In the genomic region with DNA sequence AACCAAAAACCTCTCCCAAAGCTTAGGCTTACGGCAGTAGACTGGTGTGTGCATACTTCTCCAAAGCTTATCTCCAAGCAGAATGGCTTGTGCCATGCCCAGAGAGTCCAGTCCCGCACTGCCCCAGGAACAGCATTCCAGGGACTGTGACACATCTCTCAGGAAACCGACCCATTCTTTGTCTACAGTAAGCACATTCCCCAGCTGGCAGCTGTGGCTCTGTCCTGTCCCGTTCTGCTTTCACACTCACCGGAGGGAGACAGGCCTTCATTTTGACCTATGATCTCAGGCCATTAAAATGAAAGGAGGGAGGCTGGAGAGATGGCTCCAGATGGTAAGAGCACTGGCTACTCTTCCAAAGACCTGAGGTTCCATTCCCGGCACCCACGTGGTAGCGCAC, we compare ENCODE assay signal across 12 mouse cellular contexts. TPM values are rescaled to one million over a fixed set of nuclear protein-coding genes. Genes with fewer than 3 reads are reported as not detected.
DNase-seq lines count a peak whose midpoint lies in the region; ATAC-seq and TF ChIP-seq lines count a peak whose summit lies in the region.
"Had no signal": no experiment of that assay in that cellular context is flagged by ENCODE, and none has a peak within 500 bp of the region (broad histone marks: within the 10 kb centered on the region; RNA-seq: fewer than 3 reads in every experiment).

No protein-coding gene starts in this region.

- TF ChIP-seq CTCF in lung, embryonic 14.5 days (IDR thresholded peaks at IDR 0.05; ENCODE audit: low read depth): no peak

- no peaks in the 10 kb centered on the region for H3K27me3 ChIP-seq in lung, embryonic 14.5 days (ENCODE audit: insufficient read depth, low read length)
- H3K27me3 ChIP-seq in hindbrain, embryonic 12.5 days: no peaks in the 10 kb centered on the region
- H3K27me3 ChIP-seq in neural tube, embryonic 14.5 days (ENCODE audit: control insufficient read depth, insufficient read depth, low read length): no peaks in the 10 kb centered on the region
- H3K27me3 ChIP-seq: heart, embryonic 15.5 days had no signal

- no peaks in the 10 kb centered on the region for H3K9me3 ChIP-seq in lung, embryonic 14.5 days (ENCODE audit: low read depth, low read length)
- no peaks in the 10 kb centered on the region for H3K9me3 ChIP-seq in hindbrain, embryonic 12.5 days (replicated peaks)
- H3K9me3 ChIP-seq in neural tube, embryonic 14.5 days (ENCODE audit: control insufficient read depth, low read length): no peaks in the 10 kb centered on the region
- H3K9me3 ChIP-seq: heart, embryonic 15.5 days had no signal

- H3K4me1 ChIP-seq in lung, embryonic 14.5 days (ENCODE audit: insufficient read depth): 0 out of 2 replicates have a peak, but pooled peaks cover 4% of the 10 kb centered on the region
- peaks cover 14% of the 10 kb centered on the region for H3K4me1 ChIP-seq in hindbrain, embryonic 12.5 days
- 0 out of 2 replicates have a peak, but pooled peaks cover 2% of the 10 kb centered on the region for H3K4me1 ChIP-seq in neural tube, embryonic 14.5 days (ENCODE audit: control insufficient read depth, insufficient read depth, low read length)

- no peak overlapping the region for H3K4me3 ChIP-seq in lung, embryonic 14.5 days (ENCODE audit: low read depth, low read length)
- H3K4me3 ChIP-seq in hindbrain, embryonic 12.5 days: no peak overlapping the region
- no peak overlapping the region for H3K4me3 ChIP-seq in neural tube, embryonic 14.5 days (ENCODE audit: low read depth, low read length)
- H3K4me3 ChIP-seq: heart, embryonic 15.5 days had no signal

- WGBS in lung, embryonic 14.5 days: 39% methylated on average over 8 of the region's 8 CpGs
- WGBS in hindbrain, embryonic 12.5 days: 33% methylated on average over 8 of the region's 8 CpGs
- WGBS in neural tube, embryonic 14.5 days: 23% methylated on average over 8 of the region's 8 CpGs

- ATAC-seq in lung, embryonic 14.5 days (ENCODE audit: insufficient read depth): peak; percentile 70
- ATAC-seq in hindbrain, embryonic 12.5 days (ENCODE audit: low FRiP score): peak; percentile 80
- ATAC-seq in neural tube, embryonic 14.5 days (ENCODE audit: low read depth): peak; percentile 78; the same call in 1 of the 2 replicates

- DNase-seq in lung, embryonic 14.5 days: peak; percentile 47
- DNase-seq in lung, postnatal 14 days: no peak
- peak; percentile 71 for DNase-seq in embryo, embryonic 10.5 days (ENCODE audit: low spot score)
- DNase-seq in spleen, postnatal 4 days (ENCODE audit: low spot score in 2 of 2): no peak
- DNase-seq in urinary bladder, adult 2 months (ENCODE audit: low spot score): no peak
- DNase-seq in gastrocnemius, postnatal 4 days (ENCODE audit: low spot score in 2 of 2): no peak
- DNase-seq: adrenal gland, adult 8-10 months; cerebellum, postnatal 10 days; kidney, adult 2 months had no signal

- peak overlapping the region; percentile 30; the same call in 1 of the 2 replicates for H3K27ac ChIP-seq in lung, embryonic 14.5 days (ENCODE audit: low read depth)
- H3K27ac ChIP-seq in hindbrain, embryonic 12.5 days: no peak overlapping the region
- H3K27ac ChIP-seq in neural tube, embryonic 14.5 days (ENCODE audit: low read depth, low read length): no peak overlapping the region
- H3K27ac ChIP-seq: heart, embryonic 15.5 days had no signal

- no peaks in the 10 kb centered on the region for H3K36me3 ChIP-seq in lung, embryonic 14.5 days (ENCODE audit: insufficient read depth)
- no peaks in the 10 kb centered on the region for H3K36me3 ChIP-seq in hindbrain, embryonic 12.5 days
- H3K36me3 ChIP-seq in neural tube, embryonic 14.5 days (ENCODE audit: control insufficient read depth, insufficient read depth, low read length): no peaks in the 10 kb centered on the region
- H3K36me3 ChIP-seq: heart, embryonic 15.5 days had no signal

- H3K4me2 ChIP-seq in lung, embryonic 14.5 days: no peak overlapping the region
- no peak overlapping the region for H3K4me2 ChIP-seq in hindbrain, embryonic 12.5 days (replicated peaks)
- H3K4me2 ChIP-seq in neural tube, embryonic 14.5 days (ENCODE audit: low read depth, low read length): no peak overlapping the region
- H3K4me2 ChIP-seq: heart, embryonic 15.5 days had no signal

- no peak overlapping the region for H3K9ac ChIP-seq in lung, embryonic 14.5 days
- H3K9ac ChIP-seq in hindbrain, embryonic 12.5 days: no peak overlapping the region
- no peak overlapping the region for H3K9ac ChIP-seq in neural tube, embryonic 14.5 days (replicated peaks; ENCODE audit: low read depth, low read length)
- H3K9ac ChIP-seq: heart, embryonic 15.5 days had no signal

RNA-seq across cellular contexts. Expression of gene Lamc2, which starts 15.9 kb away (rescaled TPM):
- 55.7 and 55.9 TPM in 2 replicates for polyA plus RNA-seq in lung, embryonic 14.5 days (2014; fragmentation: Nextera tagmentation; extraction: Ambion mirVana)
- polyA plus RNA-seq in hindbrain, embryonic 12.5 days (2016; fragmentation: Nextera tagmentation; extraction: Ambion mirVana): 1.6 and 2.1 TPM in 2 replicates
- 1.4 and 1.5 TPM in 2 replicates for polyA plus RNA-seq in neural tube, embryonic 14.5 days (2014; fragmentation: Nextera tagmentation; extraction: Ambion mirVana)
- polyA plus RNA-seq in urinary bladder, adult 2 months (2012; rRNA removed): 24.2 and 25.0 TPM in 2 replicates
- total RNA-seq in gastrocnemius, postnatal 4 days (2021): 1 to 10 TPM; 2.1 to 2.9 TPM

Comparison
In these comparisons a context has a peak if more than half of its experiments do, and no peak if none do; other contexts are left out.
1. DNase-seq: peak in lung, embryonic 14.5 days (single experiment) and embryo, embryonic 10.5 days (single experiment); none in lung, postnatal 14 days (single experiment), spleen, postnatal 4 days (0 of 2), urinary bladder, adult 2 months (single experiment) and gastrocnemius, postnatal 4 days (0 of 2).
2. Peak in every context shown above with its lines, with median percentiles within 50 percentile points of each other: ATAC-seq.